Mouse (Mus musculus) urinary bladder, postnatal 36 days (tissue): ENCODE data around the gene Kctd3.
"Not testable (repeated sequence)": the region's sequence is repeated elsewhere in the genome, so short reads cannot be mapped to it uniquely, and the experiment has no call there.

Experiments
- DNase-seq, 2 experiments: peaks; one replicate each; pipeline ENCODE4 v3.0.0; 2022; ENCODE audit warnings: low spot score in 2 of 2, mixed read lengths in 1 of 2

The Kctd3 gene

GRCm38 (mm10) chr1:189007239-189007979, at the start of gene Kctd3:
Kctd3 (minus strand) TSS chr1:189007841.
- peak; percentile 95 to 97 for DNase-seq

GRCm38 (mm10) chr1:189057425-189057824, 49.8 kb upstream of the Kctd3 start:
- DNase-seq: no peak

GRCm38 (mm10) chr1:189055933-189056332, 48.3 kb upstream of the Kctd3 start:
- DNase-seq: no peak

- no peak for DNase-seq
Observed at GRCm38 (mm10) chr1:189054941-189055551, 47.4 kb upstream of the Kctd3 start.

GRCm38 (mm10) chr1:189054191-189054590, 46.5 kb upstream of the Kctd3 start:
- DNase-seq: no peak

- no peak for DNase-seq
Observed at GRCm38 (mm10) chr1:189052189-189052588, 44.5 kb upstream of the Kctd3 start.

GRCm38 (mm10) chr1:189050122-189050521, 42.5 kb upstream of the Kctd3 start:
- no peak for DNase-seq

GRCm38 (mm10) chr1:189048331-189048730, 40.7 kb upstream of the Kctd3 start:
- DNase-seq: no peak

- no peak for DNase-seq
Observed at GRCm38 (mm10) chr1:189047918-189048317, 40.3 kb upstream of the Kctd3 start.

GRCm38 (mm10) chr1:189046831-189047230, 39.2 kb upstream of the Kctd3 start:
- no peak for DNase-seq

- DNase-seq: no peak
Observed at GRCm38 (mm10) chr1:189046301-189046700, 38.7 kb upstream of the Kctd3 start.

GRCm38 (mm10) chr1:189041261-189041660, 33.6 kb upstream of the Kctd3 start:
- DNase-seq: no peak

- no peak for DNase-seq
Observed at GRCm38 (mm10) chr1:189039348-189039747, 31.7 kb upstream of the Kctd3 start.

- DNase-seq: not testable (repeated sequence)
Observed at GRCm38 (mm10) chr1:189032817-189033216, 25.2 kb upstream of the Kctd3 start.

GRCm38 (mm10) chr1:189030975-189031374, 23.3 kb upstream of the Kctd3 start:
- DNase-seq: no peak

GRCm38 (mm10) chr1:189028267-189028666, 20.6 kb upstream of the Kctd3 start:
- DNase-seq: no peak

GRCm38 (mm10) chr1:189026885-189027284, 19.2 kb upstream of the Kctd3 start:
- DNase-seq: no peak

GRCm38 (mm10) chr1:189023701-189024080, 16.1 kb upstream of the Kctd3 start:
- DNase-seq: no peak

- DNase-seq: no peak
Observed at GRCm38 (mm10) chr1:189022925-189023700, 15.5 kb upstream of the Kctd3 start.

GRCm38 (mm10) chr1:189015372-189015771, 7.7 kb upstream of the Kctd3 start:
- no peak for DNase-seq

- no peak for DNase-seq
Observed at GRCm38 (mm10) chr1:189013587-189013921, 5.9 kb upstream of the Kctd3 start.

GRCm38 (mm10) chr1:189012846-189013586, 5.4 kb upstream of the Kctd3 start:
- peak in 1 of 2 experiments; percentile 26 for DNase-seq
